Mouse (Mus musculus): Measurements from ENCODE around the gene Gm36210.

The Gm36210 gene

DNA sequence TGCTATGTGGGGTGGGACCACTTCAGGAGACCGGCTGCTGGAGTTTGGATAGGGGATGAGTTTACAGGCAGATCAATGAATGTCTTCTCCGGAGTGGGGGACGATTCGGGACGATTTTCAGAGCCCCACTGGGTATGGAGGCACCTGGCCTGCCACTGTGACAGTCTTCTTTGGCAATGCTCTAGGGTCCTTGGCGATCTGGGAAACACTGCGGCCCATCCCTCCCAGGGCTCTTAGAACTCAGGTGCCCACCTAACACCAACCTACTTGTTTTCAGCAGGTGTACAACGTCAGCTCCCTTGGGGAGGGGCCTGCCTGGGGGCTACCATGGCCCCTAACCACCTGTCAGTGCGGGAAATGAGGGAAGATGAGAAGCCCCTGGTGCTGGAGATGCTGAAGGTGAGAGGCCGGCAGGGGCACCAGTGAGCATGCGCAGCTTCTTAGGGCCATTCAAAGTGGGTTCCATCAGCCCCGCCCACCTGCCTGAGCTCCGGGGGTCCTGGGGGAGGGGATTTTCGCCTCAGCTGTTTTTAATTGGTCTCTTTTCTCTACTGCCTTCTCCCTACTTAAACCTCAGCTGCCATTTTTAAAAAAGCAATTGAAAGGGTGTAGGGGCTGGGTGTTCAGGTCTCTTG lies 16.7 kb upstream of the Gm36210 start:
- no peak for DNase-seq (ENCODE audit: low spot score)

DNA sequence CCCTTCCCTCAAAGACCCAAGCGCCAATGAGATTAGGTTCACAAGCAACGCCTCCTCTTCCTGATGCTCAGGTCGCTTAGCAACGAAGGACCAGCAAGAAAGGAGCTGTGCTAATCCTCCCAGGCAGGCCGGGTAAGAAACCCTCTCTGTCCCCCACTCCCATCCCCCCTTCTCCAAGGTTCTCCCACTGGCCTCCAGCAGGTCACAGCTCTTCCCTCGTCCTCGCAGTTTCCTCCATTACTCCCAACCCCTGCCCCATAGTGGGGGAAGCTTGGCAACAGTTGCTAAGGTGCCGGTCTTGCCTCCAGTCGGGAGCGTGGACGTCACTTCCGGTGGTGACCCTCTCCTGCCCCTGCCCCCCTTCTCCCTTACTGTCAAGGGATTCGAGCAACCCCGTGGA lies 16.2 kb upstream of the Gm36210 start:
- DNase-seq (ENCODE audit: low spot score): no peak

GRCm38 (mm10) chr7:4921824-4922482 lies 15.6 kb upstream of the Gm36210 start, which contains the start of gene Nat14:
Gene Nat14, plus strand, starts transcription at chr7:4922028.
- DNase-seq (ENCODE audit: low spot score): no peak

DNA sequence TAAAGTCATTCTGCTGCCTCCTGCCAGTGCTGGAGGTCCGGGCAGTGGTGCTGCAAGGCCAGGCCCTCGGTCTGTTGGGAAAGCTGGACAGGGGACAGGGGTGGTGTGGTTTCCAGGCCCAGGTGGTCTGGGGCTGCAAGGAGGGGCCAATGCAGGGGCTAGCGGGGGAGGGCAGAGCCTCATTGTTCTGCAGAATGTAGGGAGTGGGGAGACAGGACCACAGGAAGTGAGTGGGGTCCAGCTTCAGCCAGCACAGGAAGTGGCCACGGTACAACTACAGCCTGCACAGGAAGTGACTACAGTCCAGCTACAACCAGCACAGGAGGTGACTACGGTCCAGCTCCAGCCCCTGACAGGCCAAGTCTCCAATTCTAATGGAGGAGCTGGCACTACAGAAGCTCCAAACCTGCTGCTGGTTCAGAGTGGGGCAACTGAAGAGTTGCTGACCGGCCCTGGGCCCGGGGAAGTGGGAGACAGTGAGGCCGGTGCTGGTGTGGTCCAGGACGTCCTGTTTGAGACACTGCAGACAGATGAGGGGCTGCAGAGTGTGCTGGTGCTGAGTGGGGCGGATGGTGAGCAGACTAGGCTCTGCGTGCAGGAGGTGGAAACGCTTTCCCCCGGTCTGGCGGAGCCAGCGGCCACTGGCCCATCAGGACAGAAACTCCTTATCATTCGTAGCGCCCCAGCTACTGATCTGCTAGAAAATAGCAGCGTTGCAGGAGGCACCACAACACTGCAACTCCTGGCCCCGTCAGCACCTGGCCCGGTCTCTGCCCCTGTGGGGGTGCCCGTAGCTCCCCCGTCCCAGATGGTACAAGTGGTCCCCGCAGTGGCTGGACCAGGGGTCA lies 14.9 kb upstream of the Gm36210 start:
- DNase-seq (ENCODE audit: low spot score): no peak

DNA sequence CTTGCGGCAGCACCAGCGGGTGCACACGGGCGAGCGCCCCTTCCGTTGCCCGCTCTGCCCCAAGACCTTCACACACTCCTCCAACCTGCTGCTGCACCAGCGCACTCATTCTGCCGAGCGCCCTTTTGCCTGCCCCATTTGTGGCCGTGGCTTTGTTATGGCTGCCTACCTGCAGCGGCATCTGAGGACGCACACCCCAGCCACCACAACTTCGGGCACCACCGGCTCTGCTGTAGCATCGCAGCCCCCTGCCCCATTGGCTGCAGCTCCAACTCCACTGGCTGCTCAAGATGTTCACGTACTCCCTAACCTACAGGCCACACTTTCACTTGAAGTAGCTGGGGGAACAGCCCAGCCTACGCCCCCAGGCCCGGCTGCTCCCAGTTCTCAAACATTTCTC lies 14.2 kb upstream of the Gm36210 start:
- DNase-seq (ENCODE audit: low spot score): no peak

GRCm38 (mm10) chr7:4919971-4920370 lies 13.7 kb upstream of the Gm36210 start:
- DNase-seq (ENCODE audit: low spot score): no peak

DNA sequence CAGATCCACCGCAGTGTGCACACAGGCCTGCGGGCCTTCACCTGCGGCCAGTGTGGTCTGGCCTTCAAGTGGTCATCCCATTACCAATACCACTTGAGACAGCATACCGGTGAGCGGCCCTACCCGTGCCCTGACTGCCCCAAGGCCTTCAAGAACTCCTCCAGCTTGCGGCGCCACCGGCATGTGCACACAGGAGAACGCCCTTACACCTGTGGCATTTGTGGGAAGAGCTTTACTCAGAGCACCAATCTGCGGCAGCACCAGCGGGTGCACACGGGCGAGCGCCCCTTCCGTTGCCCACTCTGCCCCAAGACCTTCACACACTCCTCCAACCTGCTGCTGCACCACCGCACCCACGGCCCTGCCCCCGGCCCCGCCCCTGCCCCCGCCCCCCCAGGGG lies 12.8 kb upstream of the Gm36210 start:
- no peak for DNase-seq (ENCODE audit: low spot score)

DNA sequence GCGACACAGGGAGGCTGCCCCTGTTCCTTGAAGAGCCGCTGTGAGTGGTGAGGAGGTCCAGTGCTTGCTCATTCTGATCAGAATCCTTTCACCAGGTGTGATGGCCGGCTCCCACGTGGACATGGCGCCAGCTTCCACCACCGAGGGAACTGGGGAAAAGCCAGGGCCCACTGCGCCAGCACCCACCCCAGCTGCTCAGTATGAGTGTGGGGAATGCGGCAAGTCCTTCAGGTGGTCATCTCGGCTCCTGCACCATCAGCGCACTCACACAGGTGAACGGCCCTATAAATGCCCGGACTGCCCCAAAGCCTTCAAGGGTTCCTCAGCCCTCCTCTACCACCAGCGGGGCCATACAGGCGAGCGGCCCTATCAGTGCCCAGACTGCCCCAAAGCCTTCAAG lies 12.4 kb upstream of the Gm36210 start:
- no peak for DNase-seq (ENCODE audit: low spot score)

DNA sequence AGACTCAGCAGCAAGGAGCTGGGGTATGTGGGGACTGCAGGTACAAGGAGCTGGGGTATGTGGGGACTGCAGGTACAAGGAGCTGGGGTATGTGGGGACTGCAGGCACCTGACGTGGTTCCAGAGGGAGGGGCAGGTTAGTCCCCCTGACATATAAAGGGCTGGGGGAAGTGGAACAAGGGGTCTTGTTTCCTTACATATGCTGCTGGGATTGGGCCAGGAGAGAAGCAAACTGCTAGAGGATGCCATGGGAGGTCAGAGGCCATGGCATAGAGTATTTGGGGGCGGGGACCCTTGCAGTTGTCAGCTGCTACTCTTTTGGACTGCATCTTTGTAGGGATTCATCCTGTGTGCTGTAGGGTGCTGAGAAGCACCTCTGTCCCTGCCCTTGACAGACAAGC lies 11.2 kb upstream of the Gm36210 start:
- no peak for DNase-seq (ENCODE audit: low spot score)

DNA sequence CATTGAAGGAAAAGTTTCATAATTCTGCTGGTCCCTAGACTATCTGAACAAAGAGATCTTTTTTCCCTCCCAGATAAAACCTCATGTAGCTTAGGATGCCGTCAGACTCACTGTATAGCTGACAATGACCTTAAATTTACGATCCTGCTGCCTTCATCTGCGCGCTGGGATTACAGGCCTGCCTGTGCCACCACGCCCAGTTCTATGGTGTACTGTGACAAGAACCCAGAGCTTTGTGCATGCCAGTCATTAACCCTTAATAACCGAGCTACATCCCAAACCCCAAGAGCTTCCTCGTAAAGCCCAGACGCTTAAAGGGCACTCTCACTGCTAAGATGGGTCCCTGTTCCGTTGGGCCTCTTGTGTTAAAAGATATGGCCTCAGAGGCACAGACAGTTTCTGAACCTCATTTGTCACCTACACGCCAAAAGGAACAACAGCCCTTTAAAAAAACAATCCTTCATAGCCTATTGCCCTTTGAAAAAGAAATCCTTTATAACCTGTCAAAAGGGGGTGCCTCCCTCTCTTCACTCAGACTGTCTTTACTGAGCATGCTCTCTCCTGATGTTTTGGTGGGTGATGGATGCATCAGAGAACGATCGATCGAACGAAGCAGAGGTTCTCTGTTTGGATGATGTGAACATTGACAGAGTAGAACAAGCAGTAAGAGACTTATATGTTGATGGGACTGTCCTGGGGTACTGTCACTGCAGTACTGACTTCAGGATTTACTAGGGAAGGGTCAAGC lies 9.5 kb upstream of the Gm36210 start:
- peak; percentile 31 for DNase-seq (ENCODE audit: low spot score)

DNA sequence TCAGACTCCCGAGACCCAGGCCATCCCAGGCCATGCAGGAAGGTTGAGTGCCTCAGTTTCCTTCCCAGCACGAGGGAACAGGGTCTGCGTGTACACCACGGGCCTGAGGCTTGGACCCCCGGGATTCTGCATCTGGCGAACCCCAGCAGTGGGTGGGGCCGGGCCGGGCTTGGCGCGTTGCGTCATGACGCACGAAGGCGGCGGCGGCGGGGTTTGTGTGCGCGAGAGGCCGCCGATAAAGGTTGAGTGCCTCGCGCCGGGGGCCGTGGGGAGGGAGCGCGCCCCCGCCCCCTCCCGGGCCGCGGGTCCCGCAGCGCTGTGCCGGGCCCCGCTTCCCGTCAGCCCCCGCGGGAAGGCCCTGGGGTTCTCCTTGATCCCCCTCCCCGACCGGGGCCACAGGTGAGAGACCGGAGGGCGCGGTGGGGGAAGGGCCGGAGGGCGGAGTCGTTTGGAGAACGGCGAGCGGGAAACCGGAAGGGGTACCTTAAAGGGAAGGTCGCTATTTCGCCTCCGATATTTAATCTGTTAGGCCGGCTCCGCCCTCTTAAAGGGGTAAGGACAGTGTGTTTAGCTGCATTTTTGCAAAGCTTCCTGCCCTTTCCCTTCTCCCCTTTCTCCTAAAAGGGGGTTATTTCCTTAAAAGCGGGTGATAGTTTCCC lies 8.8 kb upstream of the Gm36210 start, which contains the start of gene Zfp628:
Gene Zfp628, plus strand, starts transcription at position 211 of the 659 bp plus-strand sequence.
- DNase-seq (ENCODE audit: low spot score): peak; percentile 89

DNA sequence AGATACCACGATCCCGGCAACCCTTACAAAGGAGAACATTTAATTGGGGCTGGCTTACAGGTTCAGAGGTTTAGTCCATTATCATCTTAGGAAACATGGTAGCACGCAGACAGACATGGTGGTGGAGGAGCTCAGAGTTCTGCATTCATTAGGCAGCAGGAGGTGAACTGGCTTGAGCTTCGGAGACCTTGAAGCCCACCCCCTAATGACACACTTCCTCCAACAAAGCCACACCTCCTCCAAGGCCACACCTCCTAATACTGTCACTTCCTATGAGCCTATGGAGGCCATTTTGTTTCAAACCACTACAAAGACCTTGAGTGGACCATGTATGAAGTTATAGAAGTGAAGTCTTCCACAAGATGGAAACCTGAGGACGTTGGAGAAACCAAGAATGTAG lies 5.9 kb upstream of the Gm36210 start:
- DNase-seq (ENCODE audit: low spot score): no peak

DNA sequence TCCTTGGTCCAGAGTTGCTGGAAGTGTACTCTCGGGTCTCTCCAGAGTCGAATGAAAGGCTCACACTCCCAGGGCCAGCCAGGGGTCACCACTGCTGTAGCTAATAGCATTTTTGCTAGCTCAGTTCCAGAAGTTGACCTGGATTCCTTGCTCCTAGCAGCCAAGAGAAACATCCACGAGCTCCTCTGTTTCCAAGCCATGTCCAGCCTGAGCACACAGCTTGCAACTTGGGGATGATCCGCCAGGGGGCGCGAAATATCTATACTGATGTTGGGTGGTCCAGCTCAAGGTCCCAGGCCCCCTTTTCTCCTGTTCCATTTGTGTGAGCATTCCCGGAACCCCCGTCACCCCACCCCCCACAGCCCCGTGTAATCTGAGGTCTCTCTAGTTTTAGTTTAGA lies 5.2 kb upstream of the Gm36210 start:
- no peak for DNase-seq (ENCODE audit: low spot score)

DNA sequence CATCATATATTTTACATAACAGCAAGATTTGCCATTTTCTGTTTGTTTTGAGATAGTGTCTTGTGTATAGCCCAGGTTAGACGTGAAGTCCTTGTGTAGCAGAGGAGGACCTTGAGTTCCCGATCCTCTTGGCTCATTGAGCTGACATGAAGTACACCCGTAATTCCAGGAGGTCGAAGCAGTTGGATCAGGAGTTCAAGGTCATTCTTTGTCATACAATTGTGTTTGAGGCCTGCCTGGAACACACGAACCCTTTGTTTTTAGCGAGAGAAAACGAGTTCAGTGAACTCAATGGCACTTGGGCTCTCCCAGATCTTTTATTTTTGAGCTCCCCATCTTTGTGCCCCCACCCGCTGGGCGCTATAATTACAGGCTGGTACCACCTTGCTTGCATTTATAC lies 3.9 kb downstream of the Gm36210 start:
- DNase-seq (ENCODE audit: low spot score): no peak

GRCm38 (mm10) chr7:4901171-4901570 lies 5.1 kb downstream of the Gm36210 start:
- peak; percentile 40 for DNase-seq (ENCODE audit: low spot score)

DNA sequence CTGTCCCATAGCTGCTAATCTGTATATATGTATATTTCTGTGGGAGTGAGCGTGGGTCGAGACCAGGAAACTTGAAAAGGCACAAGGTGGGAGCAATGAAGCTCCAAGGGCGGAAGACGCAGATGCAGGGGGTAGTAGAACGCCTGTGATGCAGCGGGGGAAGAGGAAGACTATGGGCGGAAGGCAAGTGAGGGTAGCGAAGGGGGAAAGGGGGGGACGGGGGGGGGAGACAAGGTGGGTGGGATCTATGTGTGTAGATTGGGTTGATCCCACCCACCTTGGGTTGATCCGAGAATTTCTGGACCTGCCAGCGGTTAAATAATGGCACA lies 5.8 kb downstream of the Gm36210 start:
- no peak for DNase-seq (ENCODE audit: low spot score)

DNA sequence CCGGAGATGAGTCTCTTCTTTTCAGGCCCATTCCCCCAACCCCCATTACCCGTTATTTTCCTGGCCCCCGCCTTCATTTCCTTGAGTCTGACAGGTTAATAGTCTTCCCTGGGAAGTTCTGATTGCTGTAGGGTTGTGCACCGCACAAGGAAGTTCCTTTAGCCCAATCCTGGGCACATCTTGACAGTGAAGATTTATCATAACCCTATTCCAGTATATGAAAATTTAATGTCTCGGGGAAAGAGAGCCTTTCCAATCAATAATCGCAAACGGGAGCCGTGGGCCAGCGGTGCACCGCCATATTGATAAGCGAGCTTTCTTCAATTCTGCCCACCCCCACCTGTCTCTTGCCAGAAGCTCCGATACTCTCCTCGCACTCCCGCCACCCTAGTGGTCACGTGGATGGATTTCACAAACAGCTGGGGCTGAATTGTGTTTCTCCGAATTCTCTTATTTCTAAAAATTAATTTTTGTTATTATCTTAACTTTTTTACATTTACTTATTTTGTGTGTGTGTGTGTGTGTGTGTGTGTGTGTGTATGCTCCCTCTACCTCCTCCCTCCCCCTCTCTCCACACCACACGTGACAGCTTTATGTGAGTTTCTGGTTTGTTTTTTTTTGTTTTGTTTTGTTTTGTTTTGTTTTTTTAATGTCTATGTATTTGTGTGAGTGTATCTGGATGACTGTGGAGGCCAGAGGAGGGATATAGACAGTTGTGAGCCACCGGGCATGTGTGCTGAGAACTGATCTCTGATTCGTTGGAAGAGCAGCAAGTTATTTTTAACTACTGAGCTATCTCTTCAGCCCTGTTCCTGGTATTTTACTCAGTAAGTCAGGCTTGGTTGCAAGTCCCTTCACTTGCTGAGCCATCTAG lies 6.4 kb downstream of the Gm36210 start:
- no peak for DNase-seq (ENCODE audit: low spot score)

GRCm38 (mm10) chr7:4898851-4899648 lies 7.3 kb downstream of the Gm36210 start:
- DNase-seq (ENCODE audit: low spot score): no peak

- DNase-seq (ENCODE audit: low spot score): no peak
Observed at GRCm38 (mm10) chr7:4895186-4895585, 11.1 kb downstream of the Gm36210 start.

- DNase-seq (ENCODE audit: low spot score): no peak
Observed at GRCm38 (mm10) chr7:4886680-4887079, 19.6 kb downstream of the Gm36210 start.
